Mouse (Mus musculus): ENCODE measurements around the gene Nppc.

The Nppc gene

GRCm38 (mm10) chr1:86670279-86671038 is at the start of gene Nppc:
Gene Nppc (minus strand): TSS chr1:86670571.
- DNase-seq (ENCODE audit: extremely low spot score, low read depth, low spot score): no peak

- DNase-seq (ENCODE audit: extremely low spot score, low read depth, low spot score): no peak
Observed at GRCm38 (mm10) chr1:86719391-86719790, 49.0 kb upstream of the Nppc start.

- DNase-seq (ENCODE audit: extremely low spot score, low read depth, low spot score): no peak
Observed at GRCm38 (mm10) chr1:86718190-86718589, 47.8 kb upstream of the Nppc start.

GRCm38 (mm10) chr1:86713054-86713453 is 42.7 kb upstream of the Nppc start:
- DNase-seq (ENCODE audit: extremely low spot score, low read depth, low spot score): no peak

- no peak for DNase-seq (ENCODE audit: extremely low spot score, low read depth, low spot score)
Observed at GRCm38 (mm10) chr1:86712045-86712444, 41.7 kb upstream of the Nppc start.

- DNase-seq (ENCODE audit: extremely low spot score, low read depth, low spot score): no peak
Observed at GRCm38 (mm10) chr1:86709546-86709945, 39.2 kb upstream of the Nppc start.

GRCm38 (mm10) chr1:86705461-86705860 is 35.1 kb upstream of the Nppc start:
- no peak for DNase-seq (ENCODE audit: extremely low spot score, low read depth, low spot score)

GRCm38 (mm10) chr1:86703965-86704326 is 33.6 kb upstream of the Nppc start:
- DNase-seq (ENCODE audit: extremely low spot score, low read depth, low spot score): no peak

GRCm38 (mm10) chr1:86703300-86703964 is 33.1 kb upstream of the Nppc start, which contains the start of gene Dis3l2:
Gene Dis3l2 (plus strand): TSS chr1:86703808.
- DNase-seq (ENCODE audit: extremely low spot score, low read depth, low spot score): peak; percentile 42

GRCm38 (mm10) chr1:86700367-86700766 is 30.0 kb upstream of the Nppc start:
- no peak for DNase-seq (ENCODE audit: extremely low spot score, low read depth, low spot score)

GRCm38 (mm10) chr1:86699346-86700136 is 29.2 kb upstream of the Nppc start:
- no peak for DNase-seq (ENCODE audit: extremely low spot score, low read depth, low spot score)

- no peak for DNase-seq (ENCODE audit: extremely low spot score, low read depth, low spot score)
Observed at GRCm38 (mm10) chr1:86698721-86699120, 28.4 kb upstream of the Nppc start.

GRCm38 (mm10) chr1:86696948-86697347 is 26.6 kb upstream of the Nppc start:
- DNase-seq (ENCODE audit: extremely low spot score, low read depth, low spot score): no peak

GRCm38 (mm10) chr1:86691027-86691426 is 20.7 kb upstream of the Nppc start:
- DNase-seq (ENCODE audit: extremely low spot score, low read depth, low spot score): no peak

GRCm38 (mm10) chr1:86687236-86687635 is 16.9 kb upstream of the Nppc start:
- no peak for DNase-seq (ENCODE audit: extremely low spot score, low read depth, low spot score)

GRCm38 (mm10) chr1:86678667-86679066 is 8.3 kb upstream of the Nppc start:
- DNase-seq (ENCODE audit: extremely low spot score, low read depth, low spot score): no peak

- no peak for DNase-seq (ENCODE audit: extremely low spot score, low read depth, low spot score)
Observed at GRCm38 (mm10) chr1:86677624-86678023, 7.3 kb upstream of the Nppc start.

- no peak for DNase-seq (ENCODE audit: extremely low spot score, low read depth, low spot score)
Observed at GRCm38 (mm10) chr1:86675126-86675525, 4.8 kb upstream of the Nppc start.

- DNase-seq (ENCODE audit: extremely low spot score, low read depth, low spot score): no peak
Observed at GRCm38 (mm10) chr1:86674385-86674784, 4.0 kb upstream of the Nppc start.

- peak; percentile 24 for DNase-seq (ENCODE audit: extremely low spot score, low read depth, low spot score)
Observed at GRCm38 (mm10) chr1:86669552-86670273, 658 bp downstream of the Nppc start.

- DNase-seq (ENCODE audit: extremely low spot score, low read depth, low spot score): no peak
Observed at GRCm38 (mm10) chr1:86665091-86665490, 5.3 kb downstream of the Nppc start.
